ENCODE assay signal across 12 mouse cellular contexts in the genomic region with DNA sequence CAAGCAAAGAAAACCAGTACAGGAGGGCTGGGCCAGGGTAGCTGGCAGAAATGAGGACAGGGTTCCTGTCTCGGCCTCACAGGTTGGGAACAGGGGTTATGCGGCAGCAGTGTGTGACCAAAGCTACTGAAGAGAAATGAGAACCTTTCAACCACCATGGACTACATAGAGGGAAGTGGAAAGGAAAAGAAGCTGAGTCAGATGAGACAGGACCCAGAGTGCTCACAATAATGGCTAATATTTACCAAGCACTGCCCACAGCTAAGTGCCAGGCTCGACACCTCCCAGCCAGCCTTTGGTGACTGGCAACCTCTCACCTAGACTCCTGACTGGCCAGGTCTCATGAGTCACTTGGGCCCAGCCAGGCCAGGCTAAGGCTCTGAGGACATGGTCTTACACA. TPM values are rescaled to one million over a fixed set of nuclear protein-coding genes. Genes with fewer than 3 reads are reported as not detected.
A peak's percentile ranks its signal among the peaks of the same experiment; 100 is the strongest.
DNase-seq lines count a peak whose midpoint lies in the region; ATAC-seq and TF ChIP-seq lines count a peak whose summit lies in the region.
"Had no signal": no experiment of that assay in that cellular context is flagged by ENCODE, and none has a peak within 500 bp of the region (broad histone marks: within the 10 kb centered on the region; RNA-seq: fewer than 3 reads in every experiment).

No protein-coding gene starts in this region.

- peak overlapping the region; percentile 34 for H3K27ac ChIP-seq in heart, adult 2 months
- H3K27ac ChIP-seq in heart, embryonic 11.5 days (ENCODE audit: low read depth, low read length): no peak overlapping the region
- H3K27ac ChIP-seq in intestine, embryonic 16.5 days (ENCODE audit: low read length): peak overlapping the region; percentile 69
- peak overlapping the region; percentile 20; the same call in 1 of the 2 replicates for H3K27ac ChIP-seq in lung, postnatal 0 days (ENCODE audit: low read length)
- H3K27ac ChIP-seq: lung, embryonic 15.5 days; neural tube, embryonic 15.5 days had no signal

- TF ChIP-seq EP300 in heart, adult 2 months (IDR thresholded peaks at IDR 0.05; ENCODE audit: insufficient read depth, low read depth, low read length): 0 out of 2 replicates have a peak, but pooled peaks have one; percentile 23
- peak; percentile 41 for TF ChIP-seq EP300 in lung, postnatal 0 days (IDR thresholded peaks at IDR 0.05)

- peaks cover 2% of the 10 kb centered on the region; the same call in 1 of the 2 replicates for H3K36me3 ChIP-seq in heart, adult 2 months (ENCODE audit: control insufficient read depth, insufficient read depth, low read length)
- H3K36me3 ChIP-seq in heart, embryonic 11.5 days (ENCODE audit: control insufficient read depth, insufficient read depth, low read length): no peaks in the 10 kb centered on the region
- no peaks in the 10 kb centered on the region for H3K36me3 ChIP-seq in intestine, embryonic 16.5 days (ENCODE audit: control insufficient read depth, insufficient read depth, low read length)
- H3K36me3 ChIP-seq in lung, postnatal 0 days (ENCODE audit: insufficient read depth, low read length): no peaks in the 10 kb centered on the region
- H3K36me3 ChIP-seq: lung, embryonic 15.5 days; neural tube, embryonic 15.5 days had no signal

- peak in 1 of 2 experiments; percentile 46 for DNase-seq in heart, adult 2 months
- peak; percentile 49 for DNase-seq in 3T3-L1 (ENCODE audit: low read depth, low spot score)
- peak; percentile 86 for DNase-seq in lung, postnatal 0 days (ENCODE audit: low spot score)
- DNase-seq in left cerebral cortex, adult 18-20 months (ENCODE audit: low spot score in 2 of 2): no peak
- DNase-seq in left cerebral cortex, adult 9 months (ENCODE audit: low spot score in 2 of 2): no peak
- no peak for DNase-seq in right cerebral cortex, adult 2 months (ENCODE audit: low spot score in 2 of 2)
- DNase-seq: cerebellum, adult 9-11 months had no signal

- peaks cover 8% of the 10 kb centered on the region for H3K79me2 ChIP-seq in heart, adult 2 months (replicated peaks; ENCODE audit: control insufficient read depth, insufficient read depth, low read length)

- no peak overlapping the region for H3K4me3 ChIP-seq in heart, adult 2 months
- H3K4me3 ChIP-seq in heart, embryonic 11.5 days (ENCODE audit: low read depth, low read length): no peak overlapping the region
- H3K4me3 ChIP-seq in intestine, embryonic 16.5 days (ENCODE audit: low read length): no peak overlapping the region
- no peak overlapping the region for H3K4me3 ChIP-seq in lung, postnatal 0 days (ENCODE audit: low read depth, low read length)
- H3K4me3 ChIP-seq: lung, embryonic 15.5 days; neural tube, embryonic 15.5 days had no signal

- 65% methylated on average over 3 of the region's 3 CpGs for WGBS in heart, adult 2 months
- WGBS in heart, embryonic 11.5 days (ENCODE audit: insufficient replicate concordance): 77% methylated on average over 3 of the region's 3 CpGs
- WGBS in intestine, embryonic 16.5 days: 74% methylated on average over 3 of the region's 3 CpGs
- WGBS in lung, postnatal 0 days: 74% methylated on average over 3 of the region's 3 CpGs

- intact Hi-C loops in heart, adult 2 months (cut with DNase I): no loop called here

- no peak for TF ChIP-seq POLR2A in heart, adult 2 months (IDR thresholded peaks at IDR 0.05; ENCODE audit: insufficient read depth, low read depth, low read length)

- no peak for TF ChIP-seq CTCF in heart, adult 2 months (IDR thresholded peaks at IDR 0.05)
- no peak for TF ChIP-seq CTCF in lung, postnatal 0 days (IDR thresholded peaks at IDR 0.05)

- H3K4me1 ChIP-seq in heart, adult 2 months (ENCODE audit: control insufficient read depth, insufficient read depth, low read length): peaks cover 19% of the 10 kb centered on the region
- peaks cover 24% of the 10 kb centered on the region for H3K4me1 ChIP-seq in heart, embryonic 11.5 days (ENCODE audit: control insufficient read depth, insufficient read depth, low read length)
- peaks cover 76% of the 10 kb centered on the region for H3K4me1 ChIP-seq in intestine, embryonic 16.5 days (ENCODE audit: control insufficient read depth, insufficient read depth, low read length)
- peaks cover 8% of the 10 kb centered on the region for H3K4me1 ChIP-seq in lung, postnatal 0 days (ENCODE audit: insufficient read depth, low read depth, low read length)

- no peak for ATAC-seq in heart, embryonic 11.5 days (replicated peaks; ENCODE audit: insufficient number of reproducible peaks, low FRiP score, low TSS enrichment)
- ATAC-seq in intestine, embryonic 16.5 days: peak; percentile 30
- ATAC-seq in lung, postnatal 0 days: peak; percentile 88

- no peak overlapping the region for H3K4me2 ChIP-seq in heart, embryonic 11.5 days
- no peak overlapping the region for H3K4me2 ChIP-seq in intestine, embryonic 16.5 days (ENCODE audit: low read depth, low read length)
- no peak overlapping the region for H3K4me2 ChIP-seq in lung, postnatal 0 days (replicated peaks; ENCODE audit: low read depth, low read length)
- H3K4me2 ChIP-seq: lung, embryonic 15.5 days; neural tube, embryonic 15.5 days had no signal

- H3K9me3 ChIP-seq in heart, embryonic 11.5 days (replicated peaks; ENCODE audit: control insufficient read depth, low read length): no peaks in the 10 kb centered on the region
- H3K9me3 ChIP-seq in intestine, embryonic 16.5 days (ENCODE audit: control insufficient read depth, low read length): no peaks in the 10 kb centered on the region
- no peaks in the 10 kb centered on the region for H3K9me3 ChIP-seq in lung, postnatal 0 days (ENCODE audit: low read length)
- H3K9me3 ChIP-seq: lung, embryonic 15.5 days; neural tube, embryonic 15.5 days had no signal

- no peaks in the 10 kb centered on the region for H3K27me3 ChIP-seq in heart, adult 2 months (ENCODE audit: control insufficient read depth, insufficient read depth, low read length)
- H3K27me3 ChIP-seq in heart, embryonic 11.5 days (ENCODE audit: control insufficient read depth, insufficient read depth, low read length): no peaks in the 10 kb centered on the region
- H3K27me3 ChIP-seq in intestine, embryonic 16.5 days (replicated peaks; ENCODE audit: control insufficient read depth, insufficient read depth, low read length): no peaks in the 10 kb centered on the region
- no peaks in the 10 kb centered on the region for H3K27me3 ChIP-seq in lung, postnatal 0 days (replicated peaks; ENCODE audit: insufficient read depth, low read length)
- H3K27me3 ChIP-seq: CH12.LX; lung, embryonic 15.5 days; neural tube, embryonic 15.5 days had no signal

- H3K9ac ChIP-seq in heart, adult 2 months (ENCODE audit: low read depth, low read length): no peak overlapping the region
- no peak overlapping the region for H3K9ac ChIP-seq in heart, embryonic 11.5 days (ENCODE audit: low read depth, low read length)
- H3K9ac ChIP-seq in intestine, embryonic 16.5 days (ENCODE audit: low read depth, low read length): no peak overlapping the region
- H3K9ac ChIP-seq in lung, postnatal 0 days (replicated peaks; ENCODE audit: low read depth): no peak overlapping the region
- H3K9ac ChIP-seq: lung, embryonic 15.5 days; neural tube, embryonic 15.5 days had no signal

RNA-seq across cellular contexts. Expression of a gene that starts 11.6 kb away (rescaled TPM):
- 10 to 100 TPM; 10.0 to 11.4 TPM for total RNA-seq in heart, adult 2 months (2021)
- 7.3 and 13.4 TPM in 2 replicates for polyA plus RNA-seq in heart, adult 2 months (2012; rRNA removed)
- 1.9 and 2.2 TPM in 2 replicates for polyA plus RNA-seq in heart, embryonic 11.5 days (2014; fragmentation: Nextera tagmentation; extraction: Ambion mirVana)
- polyA plus RNA-seq in intestine, embryonic 16.5 days (2015; fragmentation: Nextera tagmentation; extraction: Ambion mirVana): 4.2 and 5.1 TPM in 2 replicates
- polyA plus RNA-seq in lung, postnatal 0 days (2015; fragmentation: Nextera tagmentation; extraction: Ambion mirVana): 3.5 TPM in 2 replicates
- total RNA-seq in left cerebral cortex, adult 18-20 months (2021): 10 to 100 TPM; 88.2 to 98.5 TPM

RNA-seq across cellular contexts. Expression of a gene that starts 44.8 kb away (rescaled TPM):
- 10 to 100 TPM; 10.5 to 16.4 TPM for total RNA-seq in heart, adult 2 months (2021)
- polyA plus RNA-seq in heart, adult 2 months (2012; rRNA removed): 39.1 and 44.1 TPM in 2 replicates
- 106 and 112 TPM in 2 replicates for polyA plus RNA-seq in heart, embryonic 11.5 days (2014; fragmentation: Nextera tagmentation; extraction: Ambion mirVana)
- polyA plus RNA-seq in intestine, embryonic 16.5 days (2015; fragmentation: Nextera tagmentation; extraction: Ambion mirVana): 98.2 and 105 TPM in 2 replicates
- 98.3 and 117 TPM in 2 replicates for polyA plus RNA-seq in lung, postnatal 0 days (2015; fragmentation: Nextera tagmentation; extraction: Ambion mirVana)
- 10 to 100 TPM in 1 of 2 experiments, 1 to 10 TPM in 1; 8.9 to 11.6 TPM for total RNA-seq in left cerebral cortex, adult 18-20 months (2021)

RNA-seq across cellular contexts. Expression of a gene that starts 58.9 kb away (rescaled TPM):
- 100 to 1,000 TPM in 1 of 2 experiments, 10 to 100 TPM in 1; 86.8 to 107 TPM for total RNA-seq in heart, adult 2 months (2021)
- polyA plus RNA-seq in heart, adult 2 months (2012; rRNA removed): 20.2 and 38.5 TPM in 2 replicates
- polyA plus RNA-seq in heart, embryonic 11.5 days (2014; fragmentation: Nextera tagmentation; extraction: Ambion mirVana): 43.0 and 52.9 TPM in 2 replicates
- polyA plus RNA-seq in intestine, embryonic 16.5 days (2015; fragmentation: Nextera tagmentation; extraction: Ambion mirVana): 38.7 and 39.7 TPM in 2 replicates
- polyA plus RNA-seq in lung, postnatal 0 days (2015; fragmentation: Nextera tagmentation; extraction: Ambion mirVana): 39.4 and 44.9 TPM in 2 replicates
- total RNA-seq in left cerebral cortex, adult 18-20 months (2021): 100 to 1,000 TPM; 284 to 307 TPM

Comparison
In these comparisons a context has a peak if more than half of its experiments do, and no peak if none do; other contexts are left out.
1. DNase-seq: peak in 3T3-L1 (single experiment) and lung, postnatal 0 days (single experiment); none in left cerebral cortex, adult 18-20 months (0 of 2), left cerebral cortex, adult 9 months (0 of 2) and right cerebral cortex, adult 2 months (0 of 2).